Mouse (Mus musculus) bone marrow macrophage, adult 2 months (primary cell): ENCODE results near the gene Eif2b5.

ENCODE experiments used
- CTCF ChIP-seq: IDR thresholded peaks from 2 replicates; pipeline ENCODE4 v1.5.1; 2012; ENCODE audit warnings: low read depth, mild to moderate bottlenecking, low read length, moderate library complexity
- POLR2A ChIP-seq: IDR thresholded peaks from 2 replicates; pipeline ENCODE4 v1.6.1; 2012; ENCODE audit warnings: mild to moderate bottlenecking, low read depth, low read length, borderline replicate concordance

GRCm38 (mm10) chr16:20477270-20477669, 21.3 kb upstream of the Eif2b5 start:
- no peak for TF ChIP-seq CTCF
- no peak for TF ChIP-seq POLR2A
